12 mouse cellular contexts compared by ENCODE assay signal in the genomic region with DNA sequence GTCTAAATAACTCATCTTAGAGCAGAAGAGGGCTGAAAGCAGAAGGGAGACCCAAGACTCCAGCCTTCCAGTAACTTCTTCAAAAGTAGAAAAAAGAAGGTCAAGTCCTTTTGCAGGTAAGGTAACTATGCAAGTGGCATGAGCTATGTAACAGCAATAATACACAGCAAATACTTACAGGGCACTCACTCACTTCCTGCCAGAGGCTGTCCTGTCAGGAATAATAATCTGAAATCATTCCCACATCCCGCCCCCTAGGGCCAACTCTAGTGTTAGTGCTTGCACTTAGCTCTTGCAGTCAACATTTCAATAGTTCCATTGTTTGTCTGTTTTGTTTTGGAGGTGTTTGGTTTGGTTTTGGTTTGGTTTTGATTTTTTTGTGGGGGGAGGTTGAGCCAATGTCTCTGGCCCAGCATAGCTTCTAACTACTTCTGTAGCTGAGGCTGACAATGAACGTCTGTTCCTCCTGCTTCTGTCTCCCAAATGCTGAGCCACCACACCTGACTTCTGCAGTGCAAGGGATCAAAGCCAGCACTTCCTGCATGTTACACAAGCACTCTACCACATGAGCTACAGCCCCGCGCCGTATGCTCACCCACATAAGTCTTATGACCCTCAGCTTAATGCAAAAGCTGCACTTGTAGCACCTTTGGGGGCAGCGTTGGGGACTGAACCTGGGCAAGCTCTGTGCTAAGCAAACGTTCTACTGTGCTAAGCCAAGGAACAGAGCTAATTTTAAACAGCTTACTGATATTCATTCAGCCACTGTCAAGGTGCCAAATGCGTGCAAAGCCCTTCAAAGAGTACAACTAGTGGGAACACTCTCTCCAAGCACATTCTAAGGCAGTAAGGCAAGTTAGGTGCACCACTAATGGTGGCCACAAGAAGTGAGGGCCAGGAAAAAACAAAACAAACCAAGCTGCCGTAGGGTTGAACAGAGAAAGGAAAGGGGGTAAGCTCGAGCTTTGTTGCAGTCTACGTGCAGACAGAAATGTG. TPM values are rescaled to one million over a fixed set of nuclear protein-coding genes. Genes with fewer than 3 reads are reported as not detected.
DNase-seq lines count a peak whose midpoint lies in the region; ATAC-seq and TF ChIP-seq lines count a peak whose summit lies in the region.
"Had no signal": no experiment of that assay in that cellular context is flagged by ENCODE, and none has a peak within 500 bp of the region (broad histone marks: within the 10 kb centered on the region; RNA-seq: fewer than 3 reads in every experiment).

No protein-coding gene starts in this region.

- no peaks in the 10 kb centered on the region for H3K36me3 ChIP-seq in forebrain, embryonic 11.5 days (ENCODE audit: control insufficient read depth, insufficient read depth, low read length)
- H3K36me3 ChIP-seq: forebrain, embryonic 15.5 days had no signal

- H3K9me3 ChIP-seq in forebrain, embryonic 11.5 days (ENCODE audit: control insufficient read depth, low read length): no peaks in the 10 kb centered on the region
- H3K9me3 ChIP-seq: forebrain, embryonic 15.5 days had no signal

- 82% methylated on average over 11 of the region's 11 CpGs for WGBS in forebrain, embryonic 11.5 days

- no peak overlapping the region for H3K4me2 ChIP-seq in forebrain, embryonic 11.5 days (ENCODE audit: low read depth, low read length, severe bottlenecking)
- H3K4me2 ChIP-seq: forebrain, embryonic 15.5 days had no signal

- intact Hi-C loops in gastrocnemius, adult 2 months (cut with DNase I): no loop called here
- intact Hi-C loops in heart, postnatal 14 days (cut with DNase I): no loop called here

- peak overlapping the region; percentile 95 for H3K27ac ChIP-seq in gastrocnemius, adult 2 months
- H3K27ac ChIP-seq in forebrain, embryonic 11.5 days (ENCODE audit: low read depth, low read length): no peak overlapping the region
- H3K27ac ChIP-seq: forebrain, embryonic 15.5 days; layer of hippocampus, adult 2 months had no signal

- TF ChIP-seq CTCF in gastrocnemius, adult 2 months (IDR thresholded peaks at IDR 0.05): no peak

- peak; percentile 29 for DNase-seq in kidney, adult 18-20 months
- no peak for DNase-seq in kidney, postnatal 4 days
- peak; percentile 80 for DNase-seq in gastrocnemius, adult 2 months
- DNase-seq in heart, postnatal 14 days: peak; percentile 54 to 73
- peak; percentile 74 for DNase-seq in lung, postnatal 36 days
- DNase-seq in ovary, postnatal 14 days (ENCODE audit: low spot score): no peak
- no peak for DNase-seq in forebrain, embryonic 11.5 days (ENCODE audit: low spot score)
- DNase-seq in adrenal gland, adult (ENCODE audit: inconsistent age in 2 of 2, low spot score in 1 of 2): no peak
- DNase-seq: cerebellum, adult 11-12 months; liver, postnatal 0 days had no signal

- H3K27me3 ChIP-seq in forebrain, embryonic 11.5 days (ENCODE audit: control insufficient read depth, insufficient read depth, low read length): no peaks in the 10 kb centered on the region
- H3K27me3 ChIP-seq: forebrain, embryonic 15.5 days had no signal

- ATAC-seq in forebrain, embryonic 11.5 days (replicated peaks; ENCODE audit: low FRiP score): no peak
- ATAC-seq: forebrain, embryonic 15.5 days; liver, postnatal 0 days had no signal

- H3K4me3 ChIP-seq in gastrocnemius, adult 2 months: peak overlapping the region; percentile 60
- no peak overlapping the region for H3K4me3 ChIP-seq in forebrain, embryonic 11.5 days (ENCODE audit: low read depth, low read length)
- H3K4me3 ChIP-seq: forebrain, embryonic 15.5 days; layer of hippocampus, adult 2 months had no signal

- H3K9ac ChIP-seq in forebrain, embryonic 11.5 days (ENCODE audit: low read length): no peak overlapping the region
- H3K9ac ChIP-seq: forebrain, embryonic 15.5 days; liver, postnatal 0 days had no signal

- H3K4me1 ChIP-seq in forebrain, embryonic 11.5 days (replicated peaks; ENCODE audit: control insufficient read depth, insufficient read depth, low read length): no peaks in the 10 kb centered on the region

RNA-seq across cellular contexts. Expression of gene Glt28d2, which starts 28.9 kb away (rescaled TPM):
- total RNA-seq in gastrocnemius, adult 2 months (2021): 1 to 10 TPM; 8.0 to 9.4 TPM
- total RNA-seq in heart, postnatal 14 days (2021): 1 to 10 TPM; 7.3 to 7.6 TPM
- polyA plus RNA-seq in forebrain, embryonic 11.5 days (2014; fragmentation: Nextera tagmentation; extraction: Ambion mirVana): 0.13 and 0.15 TPM in 2 replicates

RNA-seq across cellular contexts. Expression of gene Gm37240, which starts 28.9 kb away (rescaled TPM):
- 10 to 100 TPM; 34.5 to 37.4 TPM for total RNA-seq in gastrocnemius, adult 2 months (2021)
- 10 to 100 TPM; 39.0 to 42.7 TPM for total RNA-seq in heart, postnatal 14 days (2021)
- 0.43 and 0.53 TPM in 2 replicates for polyA plus RNA-seq in forebrain, embryonic 11.5 days (2014; fragmentation: Nextera tagmentation; extraction: Ambion mirVana)

RNA-seq across cellular contexts. Expression of gene Fam160a1, which starts 41.3 kb away (rescaled TPM):
- 10 to 100 TPM; 54.3 to 56.8 TPM for total RNA-seq in gastrocnemius, adult 2 months (2021)
- total RNA-seq in heart, postnatal 14 days (2021): 10 to 100 TPM; 47.7 to 50.4 TPM
- polyA plus RNA-seq in forebrain, embryonic 11.5 days (2014; fragmentation: Nextera tagmentation; extraction: Ambion mirVana): 0.64 and 0.67 TPM in 2 replicates

Comparison
In these comparisons a context has a peak if more than half of its experiments do, and no peak if none do; other contexts are left out.
1. DNase-seq: peak in kidney, adult 18-20 months (single experiment), gastrocnemius, adult 2 months (single experiment), heart, postnatal 14 days (2 of 2) and lung, postnatal 36 days (single experiment); none in kidney, postnatal 4 days (0 of 2), ovary, postnatal 14 days (single experiment), forebrain, embryonic 11.5 days (single experiment) and adrenal gland, adult (0 of 2).